Mouse (Mus musculus) subcutaneous adipose tissue, adult 2 months (tissue): ENCODE measurements around the gene H2bfm. TPM values are rescaled to one million over a fixed set of nuclear protein-coding genes. Genes with fewer than 3 reads are reported as not detected.

Experiments used
- polyA plus RNA-seq: library from polyadenylated mRNA; depleted of rRNA; stranded (reverse); fragments of >200 nt; gene quantifications from 2 replicates; pipeline ENCODE4 v1.2.3, GENCODE M21; 2012; ENCODE audit warnings: low replicate concordance; rRNA removed

H2bfm gene
- polyA plus RNA-seq: not detected in 2 replicates

DNA sequence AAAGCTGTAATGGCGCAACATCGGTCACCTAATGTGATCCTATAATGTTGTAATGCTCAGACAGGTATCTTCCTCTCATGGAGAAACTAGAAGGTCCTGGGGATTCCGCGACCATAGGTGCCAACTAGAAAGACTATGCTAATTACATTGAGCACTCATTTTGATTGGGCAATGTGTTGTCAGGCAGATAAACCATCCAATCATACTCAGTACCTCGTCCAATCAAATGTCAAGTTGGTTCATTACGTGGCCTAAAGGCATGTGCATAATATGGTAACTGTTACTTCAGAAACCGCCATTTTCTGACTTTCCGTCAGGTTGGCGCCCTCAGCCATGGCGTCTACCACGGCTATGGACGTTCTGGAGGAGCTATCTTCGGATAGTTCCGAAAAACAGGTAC, at the start of gene H2bfm:
Gene H2bfm, plus strand, starts transcription at position 295 of the 400 bp plus-strand sequence.

DNA sequence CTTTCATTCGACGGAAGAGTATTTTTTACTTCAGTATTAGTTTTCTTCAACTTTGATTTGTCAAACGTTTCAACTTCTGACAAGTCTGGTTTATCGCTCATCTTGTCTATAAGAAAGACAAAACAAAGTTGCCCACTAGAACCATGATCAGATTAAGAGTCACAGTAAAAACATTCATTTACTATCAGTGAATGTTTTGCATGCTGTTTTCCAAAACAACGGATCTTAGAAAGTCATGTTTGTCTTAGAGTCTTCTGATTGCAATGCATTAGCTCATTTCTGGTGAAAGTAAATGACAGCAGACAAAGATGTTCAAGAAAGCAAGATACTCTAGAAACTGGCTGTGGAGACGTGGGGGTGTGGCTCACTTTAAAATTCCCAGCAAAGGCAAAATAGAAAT, 48.3 kb downstream of the H2bfm start, which contains the start of gene Tmsb15b2:
Gene Tmsb15b2, minus strand, starts transcription at position 101 of the 400 bp plus-strand sequence.

DNA sequence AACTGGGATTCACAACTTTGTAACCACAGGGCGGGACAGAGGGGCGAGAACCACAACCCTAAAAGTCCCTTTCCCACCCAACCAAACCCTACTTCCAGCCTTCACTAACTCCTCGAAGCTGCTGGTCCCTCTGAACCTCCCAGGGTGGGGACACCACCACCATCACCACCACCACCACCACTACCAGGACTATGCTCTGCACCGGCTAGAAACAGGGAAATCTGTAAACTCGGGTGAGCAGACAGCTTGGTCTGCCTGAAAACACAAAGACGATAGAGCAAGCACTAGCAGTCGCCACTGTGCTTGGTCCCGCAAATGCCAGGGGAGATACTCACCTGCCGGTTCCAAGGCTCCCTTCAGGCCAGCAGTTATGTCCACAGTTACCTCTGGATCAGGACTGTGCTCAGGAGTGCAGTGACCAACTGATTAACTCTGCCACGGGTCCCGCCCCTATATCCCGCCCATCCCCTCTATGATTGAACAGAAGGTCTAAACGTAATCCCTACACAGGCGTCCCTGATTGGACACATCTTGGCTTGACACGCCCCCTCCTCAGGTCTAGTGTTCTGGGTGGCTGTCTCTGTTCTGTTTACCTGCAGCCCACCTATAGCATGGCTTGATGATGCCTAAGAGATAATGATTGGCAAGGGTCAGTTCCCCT, 49.4 kb downstream of the H2bfm start, which contains the start of the genes Tmsb15l and Tmsb15b1:
Gene Tmsb15l, minus strand, starts transcription at position 446 of the 661 bp plus-strand sequence.
Gene Tmsb15b1, minus strand, starts transcription at position 451 of the 661 bp plus-strand sequence.

Other genes with a start within 250 kb of the H2bfm start
- gene Tceal1, start 219.3 kb upstream of the H2bfm start, polyA plus RNA-seq: 1.5 and 2.3 TPM in 2 replicates
- 57.8 and 91.2 TPM in 2 replicates for gene Morf4l2, start 183.6 kb upstream of the H2bfm start, polyA plus RNA-seq
- not detected in 2 replicates for gene Glra4, start 147.2 kb upstream of the H2bfm start, polyA plus RNA-seq
- gene Plp1, start 104.7 kb upstream of the H2bfm start, polyA plus RNA-seq: 3.9 and 6.1 TPM in 2 replicates
- 0.03 TPM in 1 of 2 replicates, not detected in the other for gene Rab9b, start 58.6 kb upstream of the H2bfm start, polyA plus RNA-seq
- not detected in 2 replicates for gene Tmsb15b2, start 48.2 kb downstream of the H2bfm start, polyA plus RNA-seq
- 0.23 and 0.62 TPM in 2 replicates for gene Tmsb15l, start 49.5 kb downstream of the H2bfm start, polyA plus RNA-seq
- 2.5 TPM in 1 of 2 replicates, not detected in the other for gene Tmsb15b1, start 49.5 kb downstream of the H2bfm start, polyA plus RNA-seq
- gene Zcchc18, start 65.8 kb downstream of the H2bfm start, polyA plus RNA-seq: 0.20 and 1.5 TPM in 2 replicates
- 2.6 and 3.9 TPM in 2 replicates for gene Slc25a53, start 111.0 kb downstream of the H2bfm start, polyA plus RNA-seq
- 0.56 and 1.2 TPM in 2 replicates for gene Fam199x, start 122.3 kb downstream of the H2bfm start, polyA plus RNA-seq
- gene Esx1, start 194.8 kb downstream of the H2bfm start, polyA plus RNA-seq: not detected in 2 replicates